Mouse (Mus musculus) myocyte (in vitro differentiated cells): Measurements from ENCODE around the gene Peg10. TPM values are rescaled to one million over a fixed set of nuclear protein-coding genes. Genes with fewer than 3 reads are reported as not detected.

ENCODE experiments used
- H3K27me3 ChIP-seq: one replicate; pipeline ENCODE4 v1.6.1; 2011; ENCODE audit not compliant: control insufficient read depth, insufficient read depth, insufficient read length
- H3K36me3 ChIP-seq: one replicate; pipeline ENCODE4 v1.6.1; 2011; ENCODE audit not compliant: control insufficient read depth, insufficient read depth
- H3K4me2 ChIP-seq: one replicate; pipeline ENCODE4 v1.6.1; 2011; ENCODE audit warnings: low read depth, control low read depth
- H3K4me3 ChIP-seq: one replicate; pipeline ENCODE4 v1.5.1; 2011; ENCODE audit warnings: mild to moderate bottlenecking, control low read depth, moderate library complexity
- H3K79me2 ChIP-seq: one replicate; pipeline ENCODE4 v1.6.1; 2011; ENCODE audit not compliant: control insufficient read depth, insufficient read depth
- H3ac ChIP-seq: one replicate; pipeline ENCODE4 v1.6.1; 2011; ENCODE audit not compliant: control insufficient read depth, insufficient read length
- CEBPB ChIP-seq: IDR thresholded peaks from 2 replicates; pipeline ENCODE4 v1.6.1; 2011; ENCODE audit warnings: mild to moderate bottlenecking, moderate library complexity; ENCODE audit not compliant: poor library complexity, insufficient read depth, severe bottlenecking
- E2F4 ChIP-seq: IDR thresholded peaks from one replicate; pipeline ENCODE4 v1.6.1; 2011; ENCODE audit warnings: mild to moderate bottlenecking, control low read depth, moderate library complexity; ENCODE audit not compliant: insufficient read depth
- MAX ChIP-seq: IDR thresholded peaks from one replicate; pipeline ENCODE4 v1.6.1; 2011; ENCODE audit warnings: low read depth, mild to moderate bottlenecking, control low read depth
- MYOD1 ChIP-seq, 3 experiments: IDR thresholded peaks; one replicate each; pipeline ENCODE4 v1.6.1; 2011; ENCODE audit warnings: control low read depth in 2 of 3, low read depth in 2 of 3, mild to moderate bottlenecking in 2 of 3, moderate library complexity in 1 of 3; ENCODE audit not compliant: insufficient read length in 2 of 3, control insufficient read depth in 1 of 3
- MYOG ChIP-seq, 3 experiments: IDR thresholded peaks; one replicate each; pipeline ENCODE4 v1.6.1; 2011; ENCODE audit warnings: control low read depth in 2 of 3, low read depth in 2 of 3, mild to moderate bottlenecking in 2 of 3; ENCODE audit not compliant: insufficient read length in 2 of 3, control insufficient read depth in 1 of 3, insufficient read depth in 1 of 3
- POLR2A ChIP-seq: IDR thresholded peaks from one replicate; pipeline ENCODE4 v1.6.1; 2011; ENCODE audit warnings: low read depth, mild to moderate bottlenecking, control low read depth, moderate library complexity; ENCODE audit not compliant: insufficient read length
- POLR2AphosphoS2 ChIP-seq: IDR thresholded peaks from one replicate; pipeline ENCODE4 v1.6.1; 2011; ENCODE audit warnings: low read depth, control low read depth; ENCODE audit not compliant: insufficient read length
- REST ChIP-seq: IDR thresholded peaks from one replicate; pipeline ENCODE4 v1.6.1; 2011; ENCODE audit warnings: mild to moderate bottlenecking, control low read depth, moderate library complexity; ENCODE audit not compliant: insufficient read depth, insufficient read length
- SRF ChIP-seq: IDR thresholded peaks from one replicate; pipeline ENCODE4 v1.6.1; 2011; ENCODE audit warnings: low read depth; ENCODE audit not compliant: control insufficient read depth, insufficient read length
- TCF12 ChIP-seq: IDR thresholded peaks from one replicate; pipeline ENCODE4 v1.6.1; 2011; ENCODE audit warnings: mild to moderate bottlenecking, control low read depth; ENCODE audit not compliant: poor library complexity, insufficient read depth, severe bottlenecking
- TCF3 ChIP-seq: IDR thresholded peaks from one replicate; pipeline ENCODE4 v1.6.1; 2011; ENCODE audit warnings: low read depth, control low read depth; ENCODE audit not compliant: insufficient read length
- USF1 ChIP-seq: IDR thresholded peaks from one replicate; pipeline ENCODE4 v1.6.1; 2011; ENCODE audit warnings: low read depth, mild to moderate bottlenecking, control low read depth, moderate library complexity
- polyA plus RNA-seq: library from polyadenylated mRNA; unstranded; fragments of >200 nt; fragmentation: generic; extraction: Trizol; gene quantifications from one replicate; pipeline ENCODE4 v1.2.1, GENCODE M21; 2012; ENCODE audit warnings: missing spikeins

The Peg10 gene
- polyA plus RNA-seq, 1 experiment, result 2.6 TPM

- H3ac ChIP-seq, result no peak overlapping the region
- no peak for TF ChIP-seq USF1
- no peaks in the 10 kb centered on the region for H3K27me3 ChIP-seq
- H3K36me3 ChIP-seq, result no peaks in the 10 kb centered on the region
- H3K4me2 ChIP-seq, result no peak overlapping the region
- H3K4me3 ChIP-seq, result no peak overlapping the region
- H3K79me2 ChIP-seq, result no peaks in the 10 kb centered on the region
Measured at GRCm38 (mm10) chr6:4716171-4716570, 30.9 kb upstream of the Peg10 start.

GRCm38 (mm10) chr6:4717344-4717743, 29.8 kb upstream of the Peg10 start:
- Histone ChIP-seq H3ac (no peak overlapping the region), H3K4me2 (no peak overlapping the region), H3K36me3 (no peaks in the 10 kb centered on the region), H3K27me3 (no peaks in the 10 kb centered on the region), H3K4me3 (no peak overlapping the region), H3K79me2 (no peaks in the 10 kb centered on the region)
- no peak for TF ChIP-seq USF1
- TF ChIP-seq TCF3, result no peak
- TF ChIP-seq MAX, result no peak
- no peak for TF ChIP-seq SRF
- no peak for TF ChIP-seq E2F4
- no peak for TF ChIP-seq REST

DNA sequence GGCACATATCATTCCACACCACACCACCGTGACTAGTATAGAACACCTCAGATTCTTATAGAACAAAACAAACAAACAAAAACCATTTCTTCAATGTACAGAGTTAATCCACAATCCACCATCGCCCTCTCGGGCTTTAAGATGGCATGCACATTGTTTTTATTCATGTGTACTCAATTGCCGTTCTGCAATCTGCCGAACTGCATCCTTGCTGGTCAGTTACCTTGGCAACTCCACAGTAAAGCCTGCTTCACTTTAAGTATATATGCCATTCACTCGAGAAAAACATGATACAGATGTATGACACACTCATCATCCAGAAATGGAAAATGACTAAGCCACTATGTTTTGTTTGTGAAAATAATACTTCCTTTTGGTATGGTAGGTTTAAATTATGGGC, 25.0 kb upstream of the Peg10 start:
- Histone ChIP-seq H3K4me3 (no peak overlapping the region), H3K36me3 (no peaks in the 10 kb centered on the region), H3K79me2 (no peaks in the 10 kb centered on the region), H3ac (no peak overlapping the region), H3K4me2 (peak overlapping the region; percentile 30), H3K27me3 (no peaks in the 10 kb centered on the region)
- TF ChIP-seq E2F4, result no peak
- no peak for TF ChIP-seq TCF3
- TF ChIP-seq POLR2AphosphoS2, result no peak
- TF ChIP-seq TCF12, result no peak
- TF ChIP-seq POLR2A, result no peak
- TF ChIP-seq MYOD1 (IDR thresholded peaks at IDR 0.05; ENCODE audit: control insufficient read depth in 1 of 3, insufficient read length in 2 of 3, low read depth in 2 of 3), result no peak
- TF ChIP-seq MAX, result no peak
- TF ChIP-seq MYOG (IDR thresholded peaks at IDR 0.05; ENCODE audit: control insufficient read depth in 1 of 3, insufficient read depth in 1 of 3, insufficient read length in 2 of 3, low read depth in 2 of 3), result no peak
- no peak for TF ChIP-seq REST
- no peak for TF ChIP-seq SRF
- no peak for TF ChIP-seq USF1
- no peak for TF ChIP-seq CEBPB

- TF ChIP-seq REST (no peak), MAX (no peak), POLR2AphosphoS2 (no peak), TCF12 (no peak), MYOG (IDR thresholded peaks at IDR 0.05; ENCODE audit: control insufficient read depth in 1 of 3, insufficient read depth in 1 of 3, insufficient read length in 2 of 3, low read depth in 2 of 3) (no peak), CEBPB (no peak), E2F4 (no peak), TCF3 (no peak), MYOD1 (IDR thresholded peaks at IDR 0.05; ENCODE audit: control insufficient read depth in 1 of 3, insufficient read length in 2 of 3, low read depth in 2 of 3) (no peak), USF1 (no peak), POLR2A (no peak)
- H3K79me2 ChIP-seq, result no peaks in the 10 kb centered on the region
- H3K4me2 ChIP-seq, result peak overlapping the region; percentile 30
- no peaks in the 10 kb centered on the region for H3K36me3 ChIP-seq
- no peak overlapping the region for H3K4me3 ChIP-seq
- no peak overlapping the region for H3ac ChIP-seq
- no peaks in the 10 kb centered on the region for H3K27me3 ChIP-seq
Measured at GRCm38 (mm10) chr6:4722739-4723138, 24.4 kb upstream of the Peg10 start.

DNA sequence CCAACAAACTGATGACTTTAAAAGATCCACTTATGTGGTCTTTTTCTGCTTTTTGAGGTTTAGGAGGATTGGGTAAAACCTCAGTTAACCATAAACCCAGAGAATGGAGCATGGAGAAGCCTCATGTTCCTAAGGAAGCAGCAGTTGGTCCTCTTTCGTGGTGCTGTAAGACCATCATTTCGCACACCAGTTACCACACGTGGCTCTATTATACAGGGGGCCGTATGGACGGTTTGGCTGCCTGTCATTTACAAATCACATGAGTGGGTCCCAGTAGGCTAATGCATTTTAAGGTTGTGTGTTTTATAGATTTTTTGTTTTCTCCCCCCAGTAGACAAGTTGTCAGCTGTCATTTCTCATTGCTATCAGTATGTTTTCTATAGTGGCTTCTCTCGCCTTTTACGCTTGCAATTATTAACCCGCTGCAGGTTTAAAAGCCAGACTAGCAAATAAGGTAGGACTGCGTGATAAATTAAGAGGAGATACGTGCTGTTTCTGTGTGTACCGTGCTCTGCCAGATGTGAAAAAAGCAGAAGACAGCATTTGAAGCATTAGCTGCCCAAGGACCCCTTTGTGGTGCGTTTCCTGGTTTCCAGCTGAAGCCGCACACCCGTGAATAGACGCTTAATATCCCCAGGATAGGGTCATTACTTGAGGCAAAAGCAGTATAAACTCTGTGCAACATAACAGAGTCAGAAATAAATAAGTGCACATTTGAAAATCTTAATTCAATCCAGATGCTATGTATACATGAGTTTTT, 22.9 kb upstream of the Peg10 start:
- TF ChIP-seq POLR2AphosphoS2 (no peak), SRF (no peak), USF1 (no peak), MYOG (IDR thresholded peaks at IDR 0.05; ENCODE audit: control insufficient read depth in 1 of 3, insufficient read depth in 1 of 3, insufficient read length in 2 of 3, low read depth in 2 of 3) (no peak), MYOD1 (IDR thresholded peaks at IDR 0.05; ENCODE audit: control insufficient read depth in 1 of 3, insufficient read length in 2 of 3, low read depth in 2 of 3) (no peak), CEBPB (no peak), MAX (no peak), POLR2A (no peak), REST (no peak), E2F4 (no peak), TCF12 (no peak), TCF3 (no peak)
- no peaks in the 10 kb centered on the region for H3K27me3 ChIP-seq
- H3K4me2 ChIP-seq, result no peak overlapping the region
- H3K4me3 ChIP-seq, result no peak overlapping the region
- no peaks in the 10 kb centered on the region for H3K36me3 ChIP-seq
- H3ac ChIP-seq, result no peak overlapping the region
- H3K79me2 ChIP-seq, result no peaks in the 10 kb centered on the region
